Mouse (Mus musculus) cerebellum, postnatal 4 days (tissue): ENCODE data around the gene Itpr3.

Experiments
- DNase-seq, 2 experiments: peaks; one replicate each; pipeline ENCODE4 v3.0.0; 2022; ENCODE audit warnings: low spot score in 2 of 2, mixed read lengths in 1 of 2

Gene Itpr3

DNA sequence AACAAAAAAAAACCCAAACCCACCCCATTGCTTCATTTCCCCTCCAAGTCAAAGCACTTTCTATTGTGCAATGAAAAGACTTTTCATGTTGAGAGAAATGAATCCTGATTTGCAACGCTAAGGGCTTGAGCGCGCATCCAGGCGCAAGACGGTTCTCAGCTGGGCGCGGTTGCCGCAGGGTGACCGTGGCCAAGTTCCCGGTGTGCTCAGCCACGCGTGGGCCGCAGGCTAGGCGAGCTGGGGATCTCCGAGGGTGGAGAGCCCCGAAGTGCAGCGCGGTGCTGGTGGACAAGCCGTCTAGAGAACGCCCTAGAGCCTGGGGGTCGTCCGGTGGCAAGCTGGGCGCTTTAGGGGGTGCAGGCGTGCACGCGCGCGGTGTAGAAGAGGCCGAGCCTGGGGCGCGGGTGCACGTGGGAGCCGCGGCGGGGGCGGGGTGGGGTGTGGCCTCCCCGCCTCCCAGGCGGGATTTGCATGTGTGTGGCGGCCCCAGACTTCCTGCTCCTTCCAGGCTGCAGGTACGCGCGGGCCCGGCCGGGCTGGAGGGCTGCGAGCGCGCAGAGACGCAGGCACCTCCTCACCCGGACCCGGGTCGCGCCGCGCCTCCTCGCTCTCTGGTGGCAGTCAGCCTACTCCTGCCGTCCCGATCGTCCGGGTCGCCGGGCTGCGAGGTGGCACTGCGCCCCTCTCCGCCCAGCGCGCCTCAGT is at the start of gene Itpr3:
Gene Itpr3, plus strand, starts transcription at position 493 of the 705 bp plus-strand sequence.
- no peak for DNase-seq

DNA sequence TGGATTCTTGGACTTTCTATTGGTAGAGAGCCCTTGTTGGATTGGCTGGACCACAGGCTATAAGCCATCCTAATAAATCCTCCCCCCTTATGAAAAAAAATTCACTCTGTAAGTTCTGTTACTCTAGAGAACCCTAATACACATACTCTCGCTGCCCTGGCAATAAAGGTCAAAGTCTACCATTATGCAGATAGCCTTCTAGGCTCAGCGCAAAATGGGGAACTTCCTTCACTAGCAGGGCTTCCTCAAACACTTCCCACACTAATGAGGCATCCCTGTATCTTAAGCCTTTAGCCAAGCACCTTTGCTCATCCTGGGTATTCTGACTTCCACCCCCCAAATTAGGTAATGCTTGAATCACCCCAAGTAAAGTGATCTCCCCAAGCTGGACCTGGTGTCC is 48.8 kb upstream of the Itpr3 start:
- DNase-seq: no peak

DNA sequence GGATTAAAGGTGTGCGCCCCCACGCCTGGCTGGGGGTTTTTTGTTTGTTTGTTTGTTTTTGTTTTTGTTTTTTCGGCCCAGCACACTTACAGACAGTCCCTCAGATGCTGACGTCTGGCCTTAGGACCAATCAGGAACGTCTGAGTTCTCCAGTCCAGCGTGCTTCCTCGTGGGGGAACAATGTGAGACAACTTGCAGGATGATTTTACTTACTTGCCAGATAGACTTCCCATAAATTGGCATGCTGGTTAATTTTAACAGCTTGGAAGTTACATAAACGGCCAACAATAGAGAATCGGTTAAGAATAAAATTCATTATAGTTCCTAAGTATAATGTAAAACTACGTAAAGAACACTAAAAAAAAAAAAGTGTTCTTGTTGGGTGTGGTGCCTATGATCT is 45.9 kb upstream of the Itpr3 start:
- no peak for DNase-seq

GRCm38 (mm10) chr17:27011998-27012672 is 45.0 kb upstream of the Itpr3 start:
- no peak for DNase-seq

- DNase-seq: no peak
Measured at GRCm38 (mm10) chr17:27012909-27013308, 44.2 kb upstream of the Itpr3 start.

GRCm38 (mm10) chr17:27017564-27018499 is 39.3 kb upstream of the Itpr3 start:
- DNase-seq: peak; percentile 47 to 83

DNA sequence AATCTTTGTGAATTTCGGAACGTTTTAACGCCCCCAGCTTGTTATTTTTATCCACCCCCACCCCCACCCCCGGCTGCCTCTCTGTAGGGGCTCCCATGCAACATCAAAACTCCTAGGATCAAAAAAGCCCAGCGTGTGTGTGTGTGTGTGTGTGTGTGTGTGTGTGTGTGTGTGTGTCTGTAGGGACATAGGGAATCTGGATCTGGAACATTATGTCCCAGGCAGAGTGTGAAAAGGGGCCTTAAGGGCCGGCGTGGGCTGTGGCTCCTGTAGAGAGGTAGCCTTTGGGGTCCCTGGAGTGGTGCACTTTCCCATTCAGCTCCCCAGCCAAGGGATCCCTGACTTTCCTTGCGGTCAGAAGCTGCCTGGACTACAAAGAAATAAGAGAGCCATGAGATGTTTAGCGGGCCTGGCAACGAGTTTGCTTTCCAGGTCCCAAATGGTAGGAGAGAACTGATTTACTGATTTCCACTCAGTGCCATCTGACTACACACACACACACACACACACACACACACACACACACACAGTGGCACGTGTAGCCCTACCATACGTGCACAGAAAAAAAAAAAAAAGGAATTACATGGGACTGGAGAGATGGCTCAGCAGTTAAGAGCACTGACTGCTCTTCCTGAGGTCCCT is 38.4 kb upstream of the Itpr3 start:
- no peak for DNase-seq

GRCm38 (mm10) chr17:27021076-27021475 is 36.0 kb upstream of the Itpr3 start:
- no peak for DNase-seq

DNA sequence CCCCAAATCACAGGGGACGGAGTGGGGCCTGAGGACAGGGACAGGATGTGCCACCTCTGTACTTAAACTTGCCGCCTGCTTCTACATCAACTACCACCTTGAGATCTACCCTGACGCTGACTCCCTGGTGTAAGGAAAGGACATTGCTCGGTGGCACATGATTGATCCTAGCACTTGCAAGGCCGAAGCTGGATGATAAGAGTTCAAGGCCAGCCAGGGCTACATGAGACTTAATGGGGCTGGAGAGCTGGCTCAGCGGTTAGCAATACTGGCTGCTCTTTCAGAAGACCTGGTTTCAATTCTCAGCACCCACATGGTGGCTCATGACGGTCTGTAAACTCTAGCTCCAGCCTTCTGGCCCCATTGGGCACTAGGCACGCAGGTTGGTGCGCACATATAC is 35.4 kb upstream of the Itpr3 start:
- DNase-seq: no peak

- no peak for DNase-seq
Measured at GRCm38 (mm10) chr17:27023342-27023741, 33.8 kb upstream of the Itpr3 start.

GRCm38 (mm10) chr17:27025326-27025902 is 31.7 kb upstream of the Itpr3 start:
- no peak for DNase-seq

DNA sequence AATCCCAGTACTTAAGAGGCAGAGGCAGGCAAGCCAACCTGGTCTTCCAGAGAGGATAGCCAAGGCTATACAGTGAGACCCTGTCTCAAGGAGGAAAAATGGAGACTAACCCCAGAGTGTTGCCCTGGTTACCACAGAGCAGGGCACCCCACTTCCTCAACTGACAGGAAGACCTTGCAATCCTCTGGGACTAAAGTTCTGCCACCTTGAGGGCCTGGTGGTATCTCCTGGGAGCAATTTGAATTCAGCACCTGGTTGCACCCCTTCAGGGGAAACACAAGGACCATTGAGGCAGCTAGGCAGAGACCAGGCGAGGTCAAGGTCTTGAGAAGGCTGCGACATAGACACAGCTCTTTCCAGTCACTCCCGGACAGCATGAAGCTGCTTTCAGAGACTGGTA is 31.2 kb upstream of the Itpr3 start:
- DNase-seq: no peak

DNA sequence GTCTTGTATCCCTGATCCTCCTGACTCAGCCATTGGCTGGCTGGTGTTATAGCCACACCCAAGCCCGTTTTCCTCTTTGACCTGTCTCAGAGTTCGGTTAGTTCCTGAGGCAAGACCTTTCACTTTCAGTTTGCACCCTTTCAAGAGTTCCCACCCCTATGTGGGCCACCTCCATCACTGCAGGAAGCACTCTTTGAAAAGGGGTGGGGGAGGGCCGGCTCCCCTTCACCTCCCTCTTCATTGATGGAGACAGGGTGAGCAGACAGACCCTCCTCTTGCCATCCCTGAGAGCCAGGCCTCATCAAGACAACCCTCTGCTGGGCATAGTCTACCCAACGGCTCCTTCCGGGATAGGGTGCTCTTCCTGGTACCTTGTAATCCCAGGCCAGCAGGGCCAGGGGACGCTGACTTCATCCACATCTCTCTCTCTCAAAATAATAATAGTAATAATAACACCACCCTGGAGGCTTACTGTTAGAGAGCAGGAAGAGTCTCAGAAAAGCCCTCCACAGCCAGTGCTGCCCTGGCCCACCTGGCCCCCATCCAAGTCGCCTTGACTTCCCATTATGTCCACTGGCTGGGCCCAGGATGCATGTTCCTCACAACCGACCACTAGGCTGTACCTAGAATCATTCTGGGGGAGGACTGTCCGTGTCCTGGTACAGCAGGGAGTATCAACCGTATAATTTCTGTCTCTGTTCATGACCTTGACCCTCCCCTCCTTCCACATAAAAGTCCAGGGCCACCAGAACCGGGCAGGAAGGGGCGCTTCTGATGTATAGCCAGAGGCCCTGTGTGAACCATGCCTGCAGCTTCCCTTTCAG is 29.4 kb upstream of the Itpr3 start:
- DNase-seq: peak in 1 of 2 experiments; percentile 63

DNA sequence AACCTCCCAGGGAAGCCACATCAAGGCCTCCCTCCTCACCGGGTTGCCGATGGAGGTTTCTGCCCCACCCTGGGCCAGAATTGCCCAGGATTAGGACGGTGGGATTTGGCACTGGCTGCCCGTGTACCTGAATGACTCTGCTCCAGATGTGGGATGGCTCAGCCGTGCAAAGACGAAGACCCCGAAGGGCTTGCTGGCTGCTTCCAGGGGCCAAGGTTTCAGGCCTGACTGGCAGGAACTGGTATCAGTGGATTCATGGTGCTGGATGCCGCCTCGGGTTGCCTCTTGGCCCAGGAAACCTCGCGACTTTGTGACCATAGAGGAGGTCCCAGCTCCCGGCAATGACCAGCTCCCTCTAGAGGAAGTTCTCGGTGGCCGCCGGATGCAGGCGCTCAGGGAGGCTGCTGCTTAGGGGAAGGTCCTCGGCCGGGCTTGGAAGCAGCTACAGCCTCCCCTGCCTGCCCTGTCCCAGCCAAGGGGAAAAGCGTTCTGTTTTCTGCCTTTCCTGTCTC is 28.8 kb upstream of the Itpr3 start:
- DNase-seq: peak; percentile 82 to 90

- DNase-seq: no peak
Measured at GRCm38 (mm10) chr17:27028909-27029308, 28.2 kb upstream of the Itpr3 start, which contains the start of gene Bak1. TSS of gene Bak1 (minus strand) at chr17:27029009.

DNA sequence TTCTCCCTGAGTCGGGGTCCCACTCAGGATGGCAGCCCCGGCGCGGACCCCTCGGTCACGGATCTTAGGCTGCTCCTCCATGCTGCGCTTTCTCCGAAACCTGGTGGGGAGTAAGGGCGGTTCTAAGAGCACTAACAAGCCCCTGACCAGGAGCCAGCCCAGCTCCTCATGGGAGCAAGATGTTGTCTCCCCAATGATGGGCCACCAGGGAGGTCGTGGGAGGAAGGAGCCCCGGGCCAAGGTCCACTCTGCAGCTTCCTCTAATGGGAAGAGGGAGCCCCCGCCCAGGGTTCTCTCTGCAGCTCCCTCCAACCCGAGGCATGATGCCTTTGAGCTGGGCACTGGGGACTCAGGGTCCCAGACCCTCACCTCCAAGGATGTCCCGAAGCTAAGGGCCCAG is 27.7 kb upstream of the Itpr3 start:
- no peak for DNase-seq

- DNase-seq: no peak
Measured at GRCm38 (mm10) chr17:27030896-27031295, 26.2 kb upstream of the Itpr3 start.

DNA sequence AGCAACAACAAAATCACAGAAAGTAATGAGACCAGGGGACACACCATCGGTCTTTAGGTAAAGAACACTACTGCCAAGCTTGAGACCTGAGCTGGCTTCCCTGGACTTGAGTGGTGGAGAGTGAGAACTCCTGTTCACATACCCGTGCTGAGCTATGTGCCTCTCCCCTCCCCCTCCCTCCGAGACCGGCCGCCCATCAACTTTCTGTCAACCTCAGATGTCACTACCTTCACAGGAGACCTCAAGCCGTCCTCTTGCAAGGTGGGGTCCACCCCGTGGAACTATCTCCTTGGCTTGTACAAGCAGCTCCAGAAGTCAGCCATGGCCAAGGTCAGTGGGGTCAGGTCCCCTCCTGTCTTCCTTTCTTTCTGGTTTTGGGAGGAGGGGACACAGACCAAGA is 24.8 kb upstream of the Itpr3 start:
- DNase-seq: no peak

- peak; percentile 72 to 84 for DNase-seq
Measured at GRCm38 (mm10) chr17:27032869-27033268, 24.2 kb upstream of the Itpr3 start.

- DNase-seq: no peak
Measured at GRCm38 (mm10) chr17:27036465-27036864, 20.6 kb upstream of the Itpr3 start.
